Mouse (Mus musculus): ENCODE data around the gene Ly6f. TPM values are rescaled to one million over a fixed set of nuclear protein-coding genes. Genes with fewer than 3 reads are reported as not detected.

The Ly6f gene
- not detected in 2 replicates for polyA plus RNA-seq (2012; rRNA removed)

DNA sequence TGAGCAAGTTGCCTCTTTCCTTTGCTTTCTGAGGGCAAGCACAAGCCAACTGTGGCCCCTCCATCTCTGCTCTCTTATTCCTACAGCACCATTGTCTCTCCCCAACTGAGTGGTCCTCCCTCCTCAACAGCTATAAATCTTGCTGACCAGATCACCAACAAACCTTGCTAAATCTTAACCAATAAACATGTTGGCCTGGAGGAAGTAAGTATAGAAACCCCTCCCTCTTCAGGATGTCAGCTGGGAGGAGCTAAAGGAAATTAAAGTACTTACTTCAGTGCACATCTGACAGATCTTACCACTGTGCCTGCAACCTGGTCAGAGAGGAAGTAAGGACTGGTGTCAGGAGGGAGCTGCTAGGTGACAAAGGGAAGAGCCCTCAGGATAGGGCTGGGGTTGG lies at the start of gene Ly6f:
Gene Ly6f (plus strand): TSS at position 301 of the 400 bp plus-strand sequence.
- TF ChIP-seq CTCF (IDR thresholded peaks at IDR 0.05; ENCODE audit: borderline replicate concordance, extremely low read depth, insufficient read depth, insufficient read length) (no peak), POLR2A (IDR thresholded peaks at IDR 0.05; ENCODE audit: borderline replicate concordance, extremely low read depth, insufficient read depth, insufficient read length, poor library complexity, severe bottlenecking) (no peak)
- DNase-seq (ENCODE audit: low read depth), result no peak

DNA sequence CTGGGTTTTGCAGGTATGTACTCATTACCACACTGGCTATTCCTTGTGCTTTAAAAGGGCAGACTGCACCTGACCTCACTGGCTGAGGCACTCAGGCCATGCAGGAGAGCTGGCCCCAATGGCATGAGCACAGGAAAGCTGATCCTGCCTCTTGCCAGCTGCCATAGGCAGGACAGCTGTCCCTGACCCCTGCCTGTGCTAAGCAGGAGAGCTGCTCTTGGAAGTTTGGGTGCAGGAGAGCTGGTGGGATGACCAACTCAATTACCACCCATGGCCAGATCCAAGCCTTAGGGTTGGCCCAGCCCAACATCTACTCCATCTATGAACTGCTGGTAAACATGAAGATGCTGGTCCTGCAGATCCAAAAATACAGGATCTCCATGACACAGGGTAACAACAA lies 46.3 kb upstream of the Ly6f start:
- TF ChIP-seq POLR2A (IDR thresholded peaks at IDR 0.05; ENCODE audit: borderline replicate concordance, extremely low read depth, insufficient read depth, insufficient read length, poor library complexity, severe bottlenecking), result no peak
- no peak for TF ChIP-seq CTCF (IDR thresholded peaks at IDR 0.05; ENCODE audit: borderline replicate concordance, extremely low read depth, insufficient read depth, insufficient read length)
- DNase-seq (ENCODE audit: low read depth), result no peak

GRCm38 (mm10) chr15:75237736-75238288 lies 30.4 kb upstream of the Ly6f start:
- TF ChIP-seq POLR2A (IDR thresholded peaks at IDR 0.05; ENCODE audit: borderline replicate concordance, extremely low read depth, insufficient read depth, insufficient read length, poor library complexity, severe bottlenecking) (no peak), CTCF (IDR thresholded peaks at IDR 0.05; ENCODE audit: borderline replicate concordance, extremely low read depth, insufficient read depth, insufficient read length) (no peak)
- DNase-seq (ENCODE audit: low read depth), result no peak

- no peak for DNase-seq (ENCODE audit: low read depth)
- TF ChIP-seq CTCF (IDR thresholded peaks at IDR 0.05; ENCODE audit: borderline replicate concordance, extremely low read depth, insufficient read depth, insufficient read length) (no peak), POLR2A (IDR thresholded peaks at IDR 0.05; ENCODE audit: borderline replicate concordance, extremely low read depth, insufficient read depth, insufficient read length, poor library complexity, severe bottlenecking) (no peak)
These were observed 27.7 kb upstream of the Ly6f start for GRCm38 (mm10) chr15:75240558-75240957.

DNA sequence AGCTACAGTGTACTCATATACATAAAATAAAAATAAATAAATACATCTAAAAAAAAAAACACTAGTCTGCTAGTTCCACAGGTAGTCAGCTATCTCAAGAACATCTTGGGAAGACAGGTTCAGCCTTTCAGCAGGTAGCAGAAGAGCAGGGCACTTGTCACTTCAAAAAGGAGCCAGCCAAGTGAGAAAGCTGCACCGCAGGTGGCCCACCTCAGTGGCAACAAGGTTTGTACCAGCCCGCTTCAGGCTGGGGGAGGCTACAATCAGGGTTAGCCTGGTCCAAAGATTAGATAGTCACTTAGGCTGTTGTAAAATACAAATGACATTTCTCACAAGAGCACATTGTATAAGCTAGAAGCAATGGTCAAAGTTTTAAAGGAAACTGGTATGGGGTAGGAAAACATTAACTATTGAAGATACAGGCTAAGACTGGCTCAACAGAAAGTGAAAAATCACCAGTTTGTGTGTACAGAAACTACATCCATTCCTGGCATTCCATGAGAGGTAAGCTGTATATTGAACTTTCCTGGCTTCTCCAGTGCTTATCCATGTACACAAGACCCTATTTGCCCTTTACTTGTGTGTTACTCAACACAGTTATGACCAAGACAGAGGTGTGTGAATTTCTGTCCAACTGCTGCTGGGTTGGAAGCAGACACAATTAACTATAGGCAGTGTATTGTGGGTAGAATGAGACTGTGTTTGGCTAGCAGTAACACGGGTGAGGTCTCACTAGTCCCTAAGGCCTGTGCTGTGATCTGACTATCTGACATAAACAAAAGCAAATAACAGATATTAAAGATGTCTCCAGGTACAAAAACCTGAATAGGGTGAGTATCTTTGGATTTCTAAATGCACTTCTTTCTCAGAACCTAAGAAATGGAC lies 25.2 kb upstream of the Ly6f start:
- TF ChIP-seq POLR2A (IDR thresholded peaks at IDR 0.05; ENCODE audit: borderline replicate concordance, extremely low read depth, insufficient read depth, insufficient read length, poor library complexity, severe bottlenecking) (no peak), CTCF (IDR thresholded peaks at IDR 0.05; ENCODE audit: borderline replicate concordance, extremely low read depth, insufficient read depth, insufficient read length) (no peak)

GRCm38 (mm10) chr15:75254671-75255070 lies 13.6 kb upstream of the Ly6f start:
- no peak for TF ChIP-seq CTCF (IDR thresholded peaks at IDR 0.05; ENCODE audit: borderline replicate concordance, extremely low read depth, insufficient read depth, insufficient read length)
- TF ChIP-seq POLR2A (IDR thresholded peaks at IDR 0.05; ENCODE audit: borderline replicate concordance, extremely low read depth, insufficient read depth, insufficient read length, poor library complexity, severe bottlenecking), result no peak

More for the DNA sequence above, 25.2 kb upstream of the Ly6f start:
- DNase-seq (ENCODE audit: low read depth), result no peak

GRCm38 (mm10) chr15:75265863-75266262 lies 2.4 kb upstream of the Ly6f start:
- DNase-seq (ENCODE audit: low read depth), result no peak
- TF ChIP-seq POLR2A (IDR thresholded peaks at IDR 0.05; ENCODE audit: borderline replicate concordance, extremely low read depth, insufficient read depth, insufficient read length, poor library complexity, severe bottlenecking) (no peak), CTCF (IDR thresholded peaks at IDR 0.05; ENCODE audit: borderline replicate concordance, extremely low read depth, insufficient read depth, insufficient read length) (no peak)

More at GRCm38 (mm10) chr15:75254671-75255070, 13.6 kb upstream of the Ly6f start:
- DNase-seq (ENCODE audit: low read depth), result no peak

DNA sequence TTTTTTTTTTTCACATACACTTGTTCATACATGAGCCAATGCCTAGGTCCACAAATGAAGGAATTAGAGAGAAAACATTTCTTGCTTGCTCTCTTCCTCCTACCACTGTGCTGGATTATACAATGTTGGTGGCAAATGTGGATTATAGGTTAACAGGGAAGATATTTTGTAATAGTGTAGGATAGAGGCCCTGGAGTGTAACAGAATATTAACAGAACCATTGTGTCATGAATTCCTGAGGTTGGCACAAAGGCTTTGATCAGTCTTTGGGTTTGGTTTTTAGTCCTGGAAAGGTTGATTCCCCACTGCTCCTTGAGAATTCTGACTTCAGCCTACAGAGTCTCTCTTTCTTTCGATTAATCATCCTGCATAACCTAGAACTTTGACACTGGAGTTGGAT lies 1.6 kb upstream of the Ly6f start:
- TF ChIP-seq CTCF (IDR thresholded peaks at IDR 0.05; ENCODE audit: borderline replicate concordance, extremely low read depth, insufficient read depth, insufficient read length) (no peak), POLR2A (IDR thresholded peaks at IDR 0.05; ENCODE audit: borderline replicate concordance, extremely low read depth, insufficient read depth, insufficient read length, poor library complexity, severe bottlenecking) (no peak)

DNA sequence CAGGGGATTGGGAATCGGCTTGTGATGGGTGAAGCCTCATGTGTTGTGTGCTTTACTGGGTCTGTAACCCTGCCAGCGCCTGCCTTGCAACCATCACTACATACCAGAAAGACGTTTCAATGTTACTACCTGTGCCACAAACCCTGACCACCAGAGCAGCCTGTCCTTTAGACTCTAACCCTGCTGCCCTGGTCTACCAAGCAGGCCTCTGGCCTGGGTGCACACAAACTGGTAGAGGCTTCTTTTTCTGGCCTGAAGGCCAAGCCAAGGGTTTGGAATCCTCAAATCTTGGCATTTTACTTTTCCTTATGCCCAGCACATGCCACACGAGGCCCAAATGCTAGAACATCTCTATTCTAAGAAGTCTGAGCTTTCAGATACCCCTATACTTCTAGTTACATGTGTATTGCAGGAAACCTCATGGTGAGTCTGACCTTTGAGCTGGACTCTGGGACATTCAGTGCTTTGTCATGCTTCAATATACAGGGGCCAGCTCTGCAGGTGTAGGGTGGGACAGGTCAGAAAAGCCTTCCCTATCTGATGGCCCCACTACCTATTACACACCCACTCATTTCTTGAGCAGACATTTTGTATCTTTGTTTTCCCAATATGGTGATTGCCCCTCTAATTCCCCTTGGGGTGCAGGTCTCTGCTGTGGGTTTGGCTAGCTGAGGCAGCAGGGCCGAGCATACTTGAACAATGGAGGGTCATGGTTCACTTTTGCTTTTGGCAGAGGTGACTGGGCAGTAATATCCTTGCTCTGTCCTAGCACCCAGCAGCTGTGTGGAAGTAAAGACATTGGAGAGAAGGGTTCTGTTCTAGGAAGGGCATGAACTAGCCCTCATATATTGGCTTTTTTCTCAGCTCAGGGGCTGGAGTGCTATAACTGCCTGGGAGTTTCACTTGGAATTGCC lies 952 bp downstream of the Ly6f start:
- TF ChIP-seq POLR2A (IDR thresholded peaks at IDR 0.05; ENCODE audit: borderline replicate concordance, extremely low read depth, insufficient read depth, insufficient read length, poor library complexity, severe bottlenecking) (no peak), CTCF (IDR thresholded peaks at IDR 0.05; ENCODE audit: borderline replicate concordance, extremely low read depth, insufficient read depth, insufficient read length) (no peak)
- no peak for DNase-seq (ENCODE audit: low read depth)

More for the DNA sequence above, 1.6 kb upstream of the Ly6f start:
- no peak for DNase-seq (ENCODE audit: low read depth)

GRCm38 (mm10) chr15:75270169-75270568 lies 1.9 kb downstream of the Ly6f start:
- no peak for TF ChIP-seq POLR2A (IDR thresholded peaks at IDR 0.05; ENCODE audit: borderline replicate concordance, extremely low read depth, insufficient read depth, insufficient read length, poor library complexity, severe bottlenecking)
- no peak for DNase-seq (ENCODE audit: low read depth)

All from brain, embryonic 14.5 days (tissue).